Mouse (Mus musculus): ENCODE data around the gene Cyp2c69.
"Not testable (repeated sequence)": the region's sequence is repeated elsewhere in the genome, so short reads cannot be mapped to it uniquely, and the experiment has no call there.

Gene Cyp2c69

DNA sequence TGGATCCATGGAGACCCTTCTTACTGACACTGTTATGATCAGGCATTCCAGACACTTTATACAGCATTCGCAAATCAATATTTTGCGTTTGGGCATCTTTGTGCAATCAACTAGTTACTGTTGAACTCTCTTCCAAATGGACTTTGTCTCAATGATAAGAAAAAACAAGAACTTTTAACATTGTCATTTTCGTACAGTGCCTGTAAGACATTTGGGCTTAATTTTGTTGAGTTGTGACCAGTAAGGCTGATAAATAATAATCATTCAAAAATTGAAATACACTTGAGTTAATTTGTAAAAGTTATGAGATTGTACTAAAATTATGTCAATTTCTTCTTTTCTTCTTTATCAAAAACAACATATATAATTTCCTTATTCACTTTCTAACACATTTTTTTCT is at the start of gene Cyp2c69:
Cyp2c69 (minus strand) TSS at position 101 of the 400 bp plus-strand sequence.
- not testable (repeated sequence) for DNase-seq (ENCODE audit: low read depth, low spot score)

DNA sequence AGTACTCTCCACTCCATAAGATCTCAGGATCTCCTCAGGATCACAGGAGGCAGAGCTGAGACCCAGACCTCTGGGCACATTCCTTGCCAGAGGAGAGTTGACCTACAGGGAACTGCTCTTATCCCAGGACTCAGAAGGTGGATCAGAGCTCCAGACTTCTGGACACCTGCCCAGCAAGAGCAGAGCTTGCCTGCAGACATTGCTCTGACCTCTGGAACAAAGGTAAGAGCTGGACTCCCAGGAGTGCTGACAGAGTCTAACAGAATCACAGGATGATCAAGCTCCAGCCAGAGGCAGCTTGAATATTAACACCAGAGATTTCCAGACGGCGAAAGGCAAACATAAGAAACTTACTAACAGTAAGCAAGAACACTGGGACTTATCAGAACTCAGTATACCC is 48.8 kb upstream of the Cyp2c69 start:
- DNase-seq (ENCODE audit: low read depth, low spot score) = no peak

DNA sequence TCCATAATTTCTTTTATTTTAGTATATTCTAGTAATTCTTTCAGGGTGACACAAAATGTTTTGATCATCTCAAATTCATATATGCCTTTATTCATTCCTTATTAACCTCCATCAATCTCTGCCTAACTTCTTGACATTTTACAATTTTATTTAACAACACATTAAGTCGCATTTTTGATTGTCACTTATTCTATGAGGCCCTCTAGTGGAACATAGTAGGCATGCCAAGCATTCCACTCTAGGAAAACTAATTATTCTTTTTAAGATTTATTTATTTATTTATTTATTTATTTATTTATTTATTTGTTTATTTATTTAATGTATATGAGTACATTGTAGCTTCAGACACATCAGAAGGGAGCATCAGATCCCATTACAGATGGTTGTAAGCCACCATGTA is 43.4 kb upstream of the Cyp2c69 start:
- no peak for DNase-seq (ENCODE audit: low read depth, low spot score)

DNA sequence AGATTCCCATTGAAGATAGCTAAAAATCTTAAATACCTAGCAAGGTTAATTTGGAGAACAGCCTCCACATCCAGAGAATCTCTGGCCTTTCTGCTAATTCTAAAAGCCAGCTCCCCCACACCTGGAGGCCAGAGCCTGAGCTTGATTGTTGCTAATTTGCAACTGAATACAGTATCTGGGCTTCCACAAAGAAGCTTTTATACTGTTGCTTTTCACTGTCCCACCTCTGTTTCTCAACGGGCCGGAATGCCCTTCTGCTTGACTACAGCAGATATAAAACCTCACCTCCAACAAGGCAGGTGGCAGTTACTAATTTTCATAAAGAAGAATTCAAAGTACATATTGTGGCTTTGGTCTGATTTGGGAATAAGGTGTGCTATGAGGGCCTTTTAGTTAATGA is 15.1 kb upstream of the Cyp2c69 start:
- DNase-seq (ENCODE audit: low read depth, low spot score) = peak; percentile 63

DNA sequence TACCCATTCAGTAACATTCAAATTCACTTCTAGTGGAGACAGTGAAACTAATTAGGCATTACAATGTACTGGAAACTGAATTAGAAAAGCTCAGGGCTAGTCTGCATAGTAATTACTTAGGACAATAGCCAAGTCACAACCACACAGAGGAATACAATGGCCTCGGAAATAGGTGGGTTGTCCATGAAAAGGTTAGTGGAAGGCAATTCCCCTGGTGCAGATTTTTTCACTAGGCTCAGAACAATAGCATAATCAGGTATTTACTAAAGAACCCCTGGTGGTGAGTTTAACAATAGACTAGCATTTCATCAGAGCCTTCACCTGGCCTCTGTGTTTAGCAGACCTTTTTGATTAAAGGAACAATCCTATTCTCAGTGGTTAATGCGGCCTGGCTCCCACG is 3.5 kb upstream of the Cyp2c69 start:
- peak; percentile 96 for DNase-seq (ENCODE audit: low read depth, low spot score)

DNA sequence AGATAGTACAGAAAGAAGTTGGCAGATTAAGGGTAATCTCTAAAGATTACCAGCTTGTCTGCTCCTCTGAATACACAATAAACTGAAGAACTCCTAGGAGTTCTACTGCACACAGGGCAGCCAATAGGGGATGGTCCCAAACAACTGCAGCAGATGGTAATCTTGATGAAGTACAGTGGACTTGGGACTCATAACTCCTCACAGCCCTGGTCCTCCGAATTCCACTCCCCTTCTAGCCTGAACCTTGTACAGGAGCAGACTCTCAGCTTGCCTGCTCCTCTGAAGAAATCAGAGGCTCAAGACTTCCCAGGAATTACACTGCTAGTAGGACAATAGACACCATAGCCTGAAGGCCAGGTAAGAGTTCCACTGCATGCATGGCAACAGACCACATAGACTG is 20.5 kb downstream of the Cyp2c69 start:
- DNase-seq (ENCODE audit: low read depth, low spot score) = no peak

DNA sequence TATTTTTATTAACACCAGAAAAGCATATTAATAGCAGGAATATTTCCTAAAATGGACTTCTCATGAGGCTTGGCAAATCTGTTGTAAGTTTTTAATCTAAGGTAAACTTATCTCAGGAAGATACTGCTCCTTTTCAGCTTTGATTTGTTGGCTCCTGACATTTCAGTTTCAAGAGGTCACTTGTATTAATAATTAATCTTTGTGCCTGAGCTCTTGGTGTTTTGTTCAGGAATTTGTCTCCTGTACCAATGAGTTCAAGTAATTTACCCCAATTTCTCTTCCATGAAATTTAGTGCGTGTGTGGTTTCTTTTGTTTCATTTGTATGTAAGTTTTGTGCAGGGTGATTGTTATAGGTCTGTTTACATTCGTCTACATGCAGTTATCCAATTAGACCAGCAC is 65.7 kb downstream of the Cyp2c69 start:
- DNase-seq (ENCODE audit: low read depth, low spot score) = not testable (repeated sequence)

DNA sequence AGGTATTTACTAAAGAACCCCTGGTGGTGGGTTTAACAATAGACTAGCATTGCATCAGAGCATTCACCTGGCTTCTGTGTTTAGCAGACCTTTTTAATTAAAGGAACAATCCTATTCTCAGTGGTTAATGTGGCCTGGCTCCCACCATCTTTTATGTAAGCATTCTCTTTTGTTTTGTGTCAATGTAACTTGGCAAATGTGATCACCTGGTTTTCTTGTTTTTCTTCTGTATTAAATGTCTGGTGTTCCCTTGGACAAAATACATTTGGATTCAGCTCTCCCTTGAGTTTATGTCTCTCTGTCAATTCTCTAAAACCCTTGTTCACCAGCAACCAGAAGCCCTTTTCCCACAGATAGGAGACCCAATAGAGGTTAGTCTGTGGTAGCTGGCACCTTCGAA is 70.2 kb downstream of the Cyp2c69 start:
- DNase-seq (ENCODE audit: low read depth, low spot score) = peak; percentile 3

DNA sequence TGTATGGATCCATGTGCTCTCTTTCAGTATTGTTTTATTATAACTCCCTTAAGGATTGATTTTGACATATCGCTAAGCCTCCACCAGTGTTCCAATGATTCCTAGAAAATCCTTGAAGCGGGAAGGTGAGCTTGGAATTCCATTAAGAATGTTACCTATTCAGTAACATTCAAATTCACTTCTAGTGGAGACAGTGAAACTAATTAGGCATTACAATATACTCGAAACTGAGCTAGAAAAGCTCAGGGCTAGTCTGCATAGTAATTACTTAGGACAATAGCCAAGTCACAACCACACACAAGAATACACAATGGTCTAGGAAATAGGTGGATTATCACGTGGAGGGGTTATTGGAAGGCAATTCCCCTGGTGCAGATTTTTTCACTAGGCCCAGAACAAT is 70.6 kb downstream of the Cyp2c69 start:
- peak; percentile 54 for DNase-seq (ENCODE audit: low read depth, low spot score)

DNA sequence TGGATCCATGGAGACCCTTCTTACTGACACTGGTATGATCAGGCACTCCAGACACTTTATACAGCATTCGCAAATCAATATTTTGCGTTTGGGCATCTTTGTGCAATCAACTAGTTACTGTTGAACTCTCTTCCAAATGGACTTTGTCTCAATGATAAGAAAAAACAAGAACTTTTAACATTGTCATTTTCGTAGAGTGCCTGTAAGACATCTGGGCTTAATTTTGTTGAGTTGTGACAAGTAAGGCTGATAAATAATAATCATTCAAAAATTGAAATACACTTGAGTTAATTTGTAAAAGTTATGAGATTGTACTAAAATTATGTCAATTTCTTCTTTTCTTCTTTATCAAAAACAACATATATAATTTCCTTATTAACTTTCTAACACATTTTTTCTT is 73.9 kb downstream of the Cyp2c69 start, which contains the start of gene Cyp2c40:
Cyp2c40 (minus strand) TSS at position 101 of the 400 bp plus-strand sequence.
- not testable (repeated sequence) for DNase-seq (ENCODE audit: low read depth, low spot score)
